Mouse (Mus musculus): ENCODE data around the gene Rbpms2.
"Not testable (repeated sequence)": the region's sequence is repeated elsewhere in the genome, so short reads cannot be mapped to it uniquely, and the experiment has no call there.

The Rbpms2 gene

GRCm38 (mm10) chr9:65654700-65655237 is 25.3 kb downstream of the Rbpms2 start:
- DNase-seq (ENCODE audit: low read depth in 2 of 2, low spot score in 2 of 2) = no peak

GRCm38 (mm10) chr9:65655540-65655939 is 26.1 kb downstream of the Rbpms2 start:
- DNase-seq (ENCODE audit: low read depth in 2 of 2, low spot score in 2 of 2) = no peak

- no peak for DNase-seq (ENCODE audit: low read depth in 2 of 2, low spot score in 2 of 2)
Observed at GRCm38 (mm10) chr9:65657218-65657617, 27.8 kb downstream of the Rbpms2 start.

GRCm38 (mm10) chr9:65661029-65661428 is 31.6 kb downstream of the Rbpms2 start:
- no peak for DNase-seq (ENCODE audit: low read depth in 2 of 2, low spot score in 2 of 2)

GRCm38 (mm10) chr9:65661493-65661892 is 32.0 kb downstream of the Rbpms2 start:
- no peak for DNase-seq (ENCODE audit: low read depth in 2 of 2, low spot score in 2 of 2)

DNA sequence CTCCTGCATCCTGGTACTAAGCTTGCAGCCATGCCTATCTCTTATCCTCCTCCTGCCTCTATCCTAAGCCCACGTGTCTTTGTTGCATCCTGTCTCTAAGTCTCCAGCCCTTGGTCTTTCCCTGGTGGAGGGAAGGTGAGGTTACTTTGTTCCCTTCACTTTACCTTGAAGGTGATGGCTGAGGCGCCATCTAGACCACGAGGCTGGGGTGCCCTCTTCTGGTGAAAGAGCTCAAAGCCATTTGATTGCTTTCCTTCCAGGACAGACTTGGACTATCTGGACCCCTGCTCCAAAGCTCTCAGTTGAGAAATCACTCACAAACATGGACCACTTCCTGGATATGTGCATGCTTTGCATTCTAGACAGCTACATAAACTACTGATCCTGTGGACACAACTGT is 34.7 kb downstream of the Rbpms2 start:
- DNase-seq (ENCODE audit: low read depth in 2 of 2, low spot score in 2 of 2) = peak; percentile 23 to 43

DNA sequence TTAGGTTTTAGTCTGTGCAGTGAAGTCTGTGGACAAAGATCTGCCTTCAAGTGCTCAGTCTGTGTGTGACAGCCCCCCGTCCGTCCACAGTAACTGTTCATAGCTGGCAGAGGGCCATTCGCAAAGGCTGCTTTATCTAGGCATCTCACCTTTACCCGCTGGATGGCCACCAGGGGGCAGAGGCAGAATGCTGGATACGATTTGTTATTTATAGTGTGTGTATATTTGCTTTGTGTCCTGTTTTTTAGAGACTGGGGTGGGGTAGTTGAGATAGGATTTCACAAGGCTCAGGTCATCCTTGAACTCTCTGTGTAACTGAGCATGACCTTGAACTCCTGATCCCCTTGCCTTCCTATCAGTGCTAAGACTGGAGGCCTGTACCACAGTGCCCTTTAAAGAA is 36.6 kb downstream of the Rbpms2 start:
- peak; percentile 13 to 61 for DNase-seq (ENCODE audit: low read depth in 2 of 2, low spot score in 2 of 2)

DNA sequence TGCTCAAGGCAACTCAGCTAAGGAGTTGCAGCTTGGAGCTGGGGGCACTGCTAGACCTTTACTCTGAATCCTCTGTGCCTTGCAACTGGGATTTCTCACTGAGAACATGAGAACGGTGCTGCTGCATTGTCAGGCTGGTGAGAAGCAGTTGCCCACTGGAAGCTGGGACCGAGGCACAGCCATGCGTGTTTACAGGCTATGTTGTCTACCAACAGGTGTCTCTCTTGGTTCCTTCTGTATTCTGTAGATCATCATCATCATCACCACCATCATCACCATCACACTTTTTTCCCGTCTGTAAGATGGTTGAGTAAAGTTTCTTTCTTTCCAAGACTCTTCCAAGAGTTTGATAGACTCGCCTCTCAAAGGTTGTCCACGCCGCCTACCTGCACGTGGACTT is 38.3 kb downstream of the Rbpms2 start, which contains the start of gene Oaz2:
Gene Oaz2, plus strand, starts transcription at position 301 of the 400 bp plus-strand sequence.
- no peak for DNase-seq (ENCODE audit: low read depth in 2 of 2, low spot score in 2 of 2)

DNA sequence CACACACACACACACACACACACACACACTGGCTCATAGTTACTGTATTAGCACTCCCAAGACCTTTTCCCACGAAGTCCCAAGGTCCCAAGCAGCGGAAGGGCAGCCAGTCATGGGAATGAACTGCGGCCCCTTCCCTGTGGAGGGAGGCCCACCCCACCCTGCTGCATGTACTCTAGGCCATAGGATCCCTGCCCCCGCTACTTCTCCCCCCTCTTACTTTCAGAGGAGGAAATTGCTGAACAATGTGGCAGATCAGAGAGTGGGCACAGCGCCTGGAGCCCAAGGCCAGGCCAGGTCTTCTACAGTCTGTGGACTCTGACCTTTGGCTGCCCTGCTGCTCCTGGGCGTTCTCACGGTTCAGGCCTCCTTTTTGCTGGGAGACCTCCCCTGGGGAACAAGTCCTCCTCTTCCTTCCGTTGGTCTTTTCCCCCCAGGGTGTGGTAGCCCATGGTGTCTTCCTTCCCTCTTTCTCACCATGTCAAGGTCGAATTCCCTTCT is 42.0 kb downstream of the Rbpms2 start:
- DNase-seq (ENCODE audit: low read depth in 2 of 2, low spot score in 2 of 2) = no peak

DNA sequence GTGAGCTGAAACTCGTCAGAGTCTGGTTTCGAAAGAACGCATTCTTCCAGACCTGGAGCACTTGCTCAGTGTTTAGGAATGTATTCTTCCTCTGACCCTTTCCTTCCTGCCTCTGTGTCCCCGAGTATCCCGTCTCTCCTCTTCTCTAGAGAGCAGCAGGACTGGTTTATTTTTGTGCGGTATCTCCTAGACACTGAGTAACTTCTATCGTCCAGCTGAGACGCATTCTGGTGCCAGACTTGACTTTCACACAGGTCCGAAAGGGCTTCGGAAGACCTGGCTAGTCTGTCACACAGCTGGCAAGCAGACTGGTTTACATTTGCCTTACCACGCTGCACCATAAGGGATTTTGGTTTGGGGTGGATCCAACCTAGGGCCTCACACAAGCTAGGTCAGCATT is 43.5 kb downstream of the Rbpms2 start:
- DNase-seq (ENCODE audit: low read depth in 2 of 2, low spot score in 2 of 2) = no peak

GRCm38 (mm10) chr9:65675461-65676357 is 46.3 kb downstream of the Rbpms2 start:
- DNase-seq (ENCODE audit: low read depth in 2 of 2, low spot score in 2 of 2) = no peak

GRCm38 (mm10) chr9:65676358-65677118 is 47.1 kb downstream of the Rbpms2 start:
- peak; percentile 84 to 89 for DNase-seq (ENCODE audit: low read depth in 2 of 2, low spot score in 2 of 2)

DNA sequence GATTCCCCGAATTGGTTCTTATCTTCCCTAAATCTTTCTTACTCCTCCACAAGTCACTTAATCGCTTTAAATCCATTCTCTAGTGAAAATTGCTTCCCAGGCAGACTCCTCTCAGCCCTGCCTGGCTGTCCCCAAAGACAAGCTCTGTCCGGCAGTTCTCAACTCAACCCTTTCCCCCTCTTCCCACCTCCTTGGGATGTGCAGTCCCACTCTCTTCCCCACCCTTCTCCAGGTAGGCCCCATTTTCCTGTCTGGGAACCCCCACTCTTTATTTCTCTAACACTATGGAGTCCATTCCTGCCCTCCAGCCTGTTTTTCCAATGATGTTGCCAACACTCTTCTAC is 47.6 kb downstream of the Rbpms2 start:
- DNase-seq (ENCODE audit: low read depth in 2 of 2, low spot score in 2 of 2) = no peak

DNA sequence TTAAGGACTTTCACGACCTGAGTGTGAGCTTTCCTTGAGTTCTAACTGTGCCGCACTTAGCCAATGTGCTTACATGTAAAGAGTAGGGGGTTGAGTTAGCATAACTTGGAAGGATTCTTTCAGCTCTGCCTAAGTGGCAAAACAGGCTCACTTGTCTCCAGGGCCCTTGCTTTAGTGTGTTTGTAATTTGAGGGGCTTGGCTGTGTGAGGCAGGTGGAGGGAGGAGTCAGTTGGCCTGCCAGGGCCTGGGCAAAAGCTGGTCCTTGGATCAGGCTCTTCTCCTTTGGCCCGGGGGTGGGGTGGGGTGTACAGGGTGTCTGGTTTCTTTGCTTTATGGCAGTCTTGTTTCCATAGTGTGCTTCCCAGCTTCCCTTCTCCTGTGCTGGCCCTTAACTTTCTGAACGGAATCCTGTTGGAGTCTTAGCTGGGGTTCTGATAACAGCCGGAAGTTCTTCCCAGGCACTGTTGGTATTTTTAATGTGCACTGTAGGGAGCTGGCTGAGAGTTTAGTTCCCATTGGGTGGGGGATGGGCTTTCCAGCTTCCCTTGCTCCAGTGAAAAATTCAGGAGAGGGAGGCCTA is 49.8 kb downstream of the Rbpms2 start:
- DNase-seq (ENCODE audit: low read depth in 2 of 2, low spot score in 2 of 2) = no peak

DNA sequence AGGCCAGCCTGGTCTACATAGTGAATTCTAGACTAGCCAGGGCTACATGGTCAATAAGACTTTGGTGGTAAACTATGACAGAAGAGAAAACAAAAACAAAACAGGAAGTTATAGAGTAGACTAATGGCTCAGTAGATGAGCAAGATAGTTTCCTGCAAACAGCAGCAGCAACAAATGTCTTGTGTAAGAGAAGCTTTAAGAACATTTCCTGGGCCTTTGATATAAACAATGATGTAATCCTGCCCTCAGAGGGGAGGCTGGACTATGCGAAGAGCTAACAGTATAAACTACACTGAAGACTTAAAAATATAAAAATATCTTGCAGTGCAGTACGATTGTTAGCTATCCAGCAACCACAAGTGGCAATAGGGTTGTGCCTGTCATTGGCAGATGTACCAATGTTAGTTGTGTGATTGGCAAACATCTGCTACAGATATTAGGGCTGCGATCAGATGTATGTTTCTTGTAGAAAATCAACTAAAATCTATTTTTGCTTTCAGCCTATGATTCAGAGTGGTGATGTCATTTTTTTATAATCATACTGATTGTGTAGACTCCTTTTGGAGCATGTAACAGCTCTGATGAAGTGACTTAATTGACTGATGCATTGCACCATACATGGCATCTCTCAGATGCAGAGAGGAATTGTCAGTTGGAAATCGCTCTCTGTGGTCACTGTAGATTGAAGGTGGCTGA is 51.6 kb downstream of the Rbpms2 start:
- DNase-seq (ENCODE audit: low read depth in 2 of 2, low spot score in 2 of 2) = no peak

GRCm38 (mm10) chr9:65681634-65681940 is 52.1 kb downstream of the Rbpms2 start:
- no peak for DNase-seq (ENCODE audit: low read depth in 2 of 2, low spot score in 2 of 2)

DNA sequence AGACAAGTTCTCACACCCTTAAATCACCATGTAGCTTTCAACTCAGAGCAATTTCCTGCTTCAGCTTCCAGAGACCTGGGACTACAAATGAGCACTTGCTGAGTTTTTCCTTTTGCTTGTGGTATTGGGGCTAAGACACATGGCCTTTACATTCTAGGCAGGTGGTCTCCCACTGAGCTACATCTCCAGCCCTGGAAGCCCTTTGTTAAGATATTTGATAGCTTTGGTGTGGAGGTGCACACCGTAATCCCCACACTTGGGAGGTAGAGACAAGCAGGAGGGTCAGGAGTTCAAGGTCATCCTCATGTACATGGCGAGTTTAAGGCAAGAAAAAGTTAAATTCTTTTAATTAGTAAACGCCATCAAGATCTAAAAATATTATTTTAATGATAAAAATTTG is 52.7 kb downstream of the Rbpms2 start:
- no peak for DNase-seq (ENCODE audit: low read depth in 2 of 2, low spot score in 2 of 2)

DNA sequence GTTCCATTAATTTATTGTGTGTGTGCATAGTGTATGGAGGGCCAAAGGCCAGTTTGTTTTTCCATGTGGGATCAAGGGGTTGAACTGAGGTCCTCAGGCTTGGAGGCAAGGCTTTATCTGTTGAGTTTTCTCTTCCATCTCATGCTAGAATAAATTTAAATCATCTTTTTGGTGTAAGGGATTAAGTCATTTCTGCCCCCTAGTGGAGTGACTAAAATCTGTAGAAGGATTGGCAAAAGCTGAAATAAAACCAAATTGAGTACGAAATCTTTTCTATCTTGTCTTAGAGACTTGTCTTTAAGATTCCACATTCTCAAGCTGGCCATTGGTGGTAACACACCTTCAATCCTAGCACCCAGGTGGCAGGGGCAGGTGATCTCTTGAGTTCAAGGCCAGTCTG is 53.5 kb downstream of the Rbpms2 start:
- peak in 1 of 2 experiments; percentile 25 for DNase-seq (ENCODE audit: low read depth in 2 of 2, low spot score in 2 of 2)

DNA sequence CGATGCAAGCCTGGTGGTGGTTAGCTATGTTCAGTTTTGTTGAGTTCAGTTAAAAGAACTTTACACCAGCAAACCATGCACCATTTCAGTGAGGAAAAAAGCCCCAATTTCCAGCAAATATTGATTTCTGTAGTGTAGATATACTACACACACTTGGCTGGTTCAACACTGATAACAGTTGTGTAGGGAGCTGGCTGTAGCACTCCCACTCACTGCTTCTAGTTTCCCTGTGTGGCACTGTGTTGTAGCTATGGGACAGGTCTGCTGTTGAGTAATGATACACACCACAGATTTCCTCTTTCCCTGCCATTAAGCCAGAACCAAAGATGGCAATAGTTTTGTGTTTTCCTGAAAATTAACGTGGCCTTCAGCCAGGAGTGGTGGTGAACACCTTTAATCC is 55.3 kb downstream of the Rbpms2 start:
- no peak for DNase-seq (ENCODE audit: low read depth in 2 of 2, low spot score in 2 of 2)

DNA sequence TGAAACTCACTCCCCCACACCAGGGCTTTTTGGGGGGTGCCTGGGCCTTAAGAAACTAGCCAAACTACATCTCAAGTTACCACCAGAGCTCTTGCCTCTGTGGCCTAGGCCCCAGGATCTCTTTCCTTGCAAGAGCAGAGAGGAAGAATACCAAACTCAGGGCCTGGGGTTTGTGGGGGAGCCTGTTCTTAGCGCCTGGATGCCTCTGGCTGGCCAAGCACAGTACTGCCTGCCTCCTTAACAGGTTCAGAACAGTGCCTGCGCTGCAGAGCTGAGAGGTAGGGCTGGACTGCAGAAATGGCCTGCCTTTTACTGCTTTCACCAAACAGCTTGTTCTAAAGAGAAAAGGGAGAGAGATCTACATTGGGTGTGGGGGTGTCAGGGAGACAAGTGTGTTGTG is 60.4 kb downstream of the Rbpms2 start:
- not testable (repeated sequence) for DNase-seq (ENCODE audit: low read depth in 2 of 2, low spot score in 2 of 2)

- DNase-seq (ENCODE audit: low read depth in 2 of 2, low spot score in 2 of 2) = no peak
Observed at GRCm38 (mm10) chr9:65692466-65692865, 63.0 kb downstream of the Rbpms2 start.

Measured in CD8-positive naive resting alpha-beta T cell, adult 2 months (primary cell).